Mouse (Mus musculus) heart, embryonic 15.5 days (tissue): ENCODE measurements at regions not wholly inside any gene's neighbourhood (a gene's known extent, or its start where the extent isn't known, plus 50 kb on each side); places are given as distances from the start of the nearest gene placed in this dataset.

Source experiments
- ATAC-seq: fragments of 200-750 bp; cut with Nextera tagmentation; replicated peaks from 2 replicates; pipeline ENCODE4 v1.8.0; 2017; ENCODE audit warnings: low read depth, moderate TSS enrichment; ENCODE audit not compliant: insufficient number of reproducible peaks, insufficient read depth, low FRiP score
- H3K27ac ChIP-seq: fragments of 300-500 bp; sonication (generic); 2 replicates; pipeline ENCODE4 v1.5.1; 2015; ENCODE audit warnings: mild to moderate bottlenecking, inconsistent platforms
- H3K27me3 ChIP-seq: fragments of 300-500 bp; sonication (generic); 2 replicates; pipeline ENCODE4 v1.6.1; 2015; ENCODE audit warnings: inconsistent platforms
- H3K36me3 ChIP-seq: fragments of 300-500 bp; sonication (generic); 2 replicates; pipeline ENCODE4 v1.6.1; 2015; ENCODE audit warnings: mild to moderate bottlenecking, inconsistent platforms
- H3K4me1 ChIP-seq: fragments of 300-500 bp; sonication (generic); replicated peaks from 2 replicates; pipeline ENCODE4 v1.6.1; 2015; ENCODE audit warnings: inconsistent platforms
- H3K4me2 ChIP-seq: fragments of 300-500 bp; sonication (generic); 2 replicates; pipeline ENCODE4 v1.6.1; 2015; ENCODE audit warnings: inconsistent platforms, mild to moderate bottlenecking, moderate library complexity
- H3K4me3 ChIP-seq: fragments of 300-500 bp; sonication (generic); 2 replicates; pipeline ENCODE4 v1.5.1; 2015; ENCODE audit warnings: mild to moderate bottlenecking, inconsistent platforms
- H3K9ac ChIP-seq: fragments of 300-500 bp; sonication (generic); 2 replicates; pipeline ENCODE4 v1.6.1; 2015; ENCODE audit warnings: mild to moderate bottlenecking, inconsistent platforms
- H3K9me3 ChIP-seq: fragments of 300-500 bp; sonication (generic); replicated peaks from 2 replicates; pipeline ENCODE4 v1.6.1; 2016; ENCODE audit warnings: inconsistent platforms
- WGBS: fragments of 180-500 bp; shearing (Covaris S2); methylation state at CpG from one replicate; pipeline ENCODE4 v1.1.7; 2015; ENCODE audit warnings: mixed read lengths; 5-methylcytosine and 5-hydroxymethylcytosine counted together

GRCm38 (mm10) chr3:130794142-130794925 is 64.1 kb upstream of the Rpl34 start:
- 0 out of 2 replicates have a peak, but pooled peaks cover 3% of the 10 kb centered on the region for H3K4me1 ChIP-seq
- no peak overlapping the region for H3K4me2 ChIP-seq
- H3K9me3 ChIP-seq = no peaks in the 10 kb centered on the region
- H3K36me3 ChIP-seq = no peaks in the 10 kb centered on the region
- 31% methylated on average over 13 of the region's 13 CpGs for WGBS
- no peaks in the 10 kb centered on the region for H3K27me3 ChIP-seq
- ATAC-seq = no peak
- H3K9ac ChIP-seq = no peak overlapping the region
- no peak overlapping the region for H3K4me3 ChIP-seq
- H3K27ac ChIP-seq = no peak overlapping the region

GRCm38 (mm10) chr3:130780706-130781240 is 50.6 kb upstream of the Rpl34 start:
- WGBS = 71% methylated on average over 10 of the region's 11 CpGs
- Histone ChIP-seq H3K27ac (no peak overlapping the region), H3K27me3 (no peaks in the 10 kb centered on the region)

More at GRCm38 (mm10) chr3:130780706-130781240, 50.6 kb upstream of the Rpl34 start:
- no peak overlapping the region for H3K9ac ChIP-seq
- H3K4me1 ChIP-seq = no peaks in the 10 kb centered on the region
- no peaks in the 10 kb centered on the region for H3K36me3 ChIP-seq
- no peak overlapping the region for H3K4me3 ChIP-seq
- no peak overlapping the region for H3K4me2 ChIP-seq
- ATAC-seq = no peak
- H3K9me3 ChIP-seq = no peaks in the 10 kb centered on the region
